Mouse (Mus musculus) urinary bladder, postnatal 14 days (tissue): ENCODE measurements at regions not wholly inside any gene's neighbourhood (a gene's known extent, or its start where the extent isn't known, plus 50 kb on each side); places are given as distances from the start of the nearest gene placed in this dataset.
"Not testable (repeated sequence)": the region's sequence is repeated elsewhere in the genome, so short reads cannot be mapped to it uniquely, and the experiment has no call there.

Source experiments
- DNase-seq: peaks from one replicate; pipeline ENCODE4 v3.0.0; 2021; ENCODE audit warnings: low spot score

DNA sequence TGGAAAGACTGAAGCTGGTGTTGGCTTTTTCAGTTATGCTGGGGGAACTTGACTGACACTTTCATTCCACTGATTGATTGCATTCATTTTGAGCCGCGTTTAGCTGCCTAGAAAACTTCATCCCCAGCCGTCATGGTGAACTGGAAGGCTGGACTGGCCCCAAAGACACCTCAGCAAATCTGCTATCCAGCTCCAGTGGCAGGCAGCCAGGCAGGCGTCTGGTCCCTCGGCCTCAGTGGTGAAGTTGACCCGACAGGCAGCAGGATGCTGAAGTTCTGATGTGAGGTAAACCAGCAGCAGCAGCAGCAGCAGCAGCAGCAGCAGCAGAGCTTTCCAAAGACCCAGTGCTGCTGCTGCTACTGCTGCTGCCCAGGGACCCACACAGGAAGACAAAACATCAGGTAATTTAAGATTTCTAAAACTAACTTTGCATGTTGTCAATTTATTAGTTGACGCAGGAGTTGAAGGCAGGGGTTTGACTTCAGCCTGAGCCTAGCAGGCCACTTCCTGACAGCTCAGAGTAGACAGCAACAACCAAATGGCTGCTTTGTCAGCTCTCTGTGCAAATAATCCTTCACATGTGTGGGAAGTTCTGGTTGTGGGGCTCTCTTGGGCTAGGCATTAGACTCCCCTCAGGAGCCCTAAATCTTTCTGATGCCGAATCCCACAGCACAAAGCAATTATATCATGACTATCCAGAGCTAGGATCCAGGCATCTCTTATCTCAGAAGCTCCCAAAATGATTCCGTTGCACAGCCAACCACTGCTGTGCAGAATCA, 200.4 kb upstream of the Nhs start:
- peak; percentile 4 for DNase-seq

DNA sequence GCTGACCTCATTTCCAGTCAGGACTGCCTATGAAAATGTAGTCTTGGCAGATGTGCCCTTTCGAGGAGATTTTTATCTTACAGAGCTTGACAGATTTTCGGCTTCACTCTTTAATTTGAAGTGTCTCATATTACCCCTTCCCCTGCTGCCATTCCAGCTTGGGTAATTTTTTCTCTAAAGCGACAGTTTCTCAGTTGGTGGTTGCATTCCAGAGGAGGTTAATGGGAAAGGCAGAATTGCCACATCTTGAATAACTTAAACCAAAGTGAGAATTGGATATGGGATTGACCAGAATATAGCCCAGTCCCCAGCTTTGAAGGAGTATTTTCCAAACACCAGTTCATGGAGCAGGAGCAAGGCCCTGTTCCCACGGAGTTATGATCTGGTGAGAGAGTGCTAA, 188.8 kb upstream of the Nhs start:
- no peak for DNase-seq

DNA sequence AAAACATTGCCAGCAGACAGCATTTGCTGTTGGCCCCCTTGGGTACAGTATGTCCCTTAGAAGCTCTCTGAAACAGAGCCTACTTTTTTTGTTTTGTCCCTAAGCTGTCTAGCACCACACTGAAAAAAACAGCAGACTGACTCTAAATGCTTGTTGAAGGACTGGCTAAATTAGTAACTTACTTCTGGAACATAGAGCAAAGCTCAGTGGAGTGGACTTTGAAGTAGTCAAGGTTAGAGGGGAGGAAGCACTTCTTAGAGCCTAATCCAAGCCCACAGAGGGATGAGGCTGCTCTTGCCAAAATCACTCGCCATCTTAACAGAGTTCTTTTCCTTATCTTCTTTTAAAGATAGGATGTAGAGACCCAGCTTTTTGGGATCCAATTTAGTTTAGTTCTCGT, 188.4 kb upstream of the Nhs start:
- no peak for DNase-seq

DNA sequence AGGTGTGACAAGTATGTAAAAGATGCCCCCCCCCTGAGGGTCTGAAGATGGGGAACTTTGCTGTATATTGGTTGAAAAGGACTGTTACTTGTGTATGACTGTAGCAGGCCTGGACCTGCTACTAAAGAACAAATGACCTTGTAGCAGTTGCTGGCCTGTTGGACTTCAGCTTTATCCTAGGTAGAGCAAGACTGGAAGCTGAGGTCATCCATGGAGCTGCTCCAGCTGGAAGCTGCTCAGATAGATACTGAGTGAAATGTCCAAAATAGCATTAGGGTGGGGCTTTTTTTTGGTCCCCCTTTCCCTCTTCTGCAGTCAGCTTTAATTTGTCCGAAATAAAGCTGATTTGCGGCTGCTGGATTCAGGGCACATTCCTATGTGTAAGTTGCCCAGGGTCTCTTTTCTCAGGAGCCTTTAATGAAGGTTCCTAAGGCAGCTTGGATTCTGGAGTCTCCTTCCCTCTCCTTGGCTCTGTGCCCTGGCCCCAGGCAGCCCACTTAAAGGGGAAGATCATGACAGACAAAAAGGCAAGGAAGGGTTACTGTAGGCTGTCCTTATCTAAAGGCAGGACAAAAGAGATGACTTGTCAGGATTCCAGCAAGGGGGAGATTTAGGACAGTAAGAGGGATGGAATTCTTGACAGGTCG, 186.1 kb upstream of the Nhs start:
- DNase-seq: peak; percentile 12

DNA sequence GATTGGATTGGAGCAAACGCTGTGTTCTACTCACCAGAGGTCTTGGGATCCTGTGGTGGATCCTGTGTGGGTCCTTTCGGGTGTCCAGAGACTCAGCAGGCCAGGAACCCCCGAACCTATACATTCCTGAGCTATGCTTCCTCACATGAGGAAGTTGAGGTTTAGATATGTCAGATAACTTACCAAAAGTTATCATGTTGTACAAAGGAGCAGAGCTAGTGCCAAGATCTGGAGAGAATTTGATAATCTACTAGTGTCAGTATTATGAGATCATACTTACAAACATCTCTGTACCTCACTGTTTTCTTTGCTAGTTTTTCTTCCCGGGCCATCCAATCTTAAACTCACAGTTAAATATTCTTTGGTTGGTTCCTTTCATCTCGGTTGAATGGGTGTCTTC, 172.6 kb upstream of the Nhs start:
- no peak for DNase-seq

DNA sequence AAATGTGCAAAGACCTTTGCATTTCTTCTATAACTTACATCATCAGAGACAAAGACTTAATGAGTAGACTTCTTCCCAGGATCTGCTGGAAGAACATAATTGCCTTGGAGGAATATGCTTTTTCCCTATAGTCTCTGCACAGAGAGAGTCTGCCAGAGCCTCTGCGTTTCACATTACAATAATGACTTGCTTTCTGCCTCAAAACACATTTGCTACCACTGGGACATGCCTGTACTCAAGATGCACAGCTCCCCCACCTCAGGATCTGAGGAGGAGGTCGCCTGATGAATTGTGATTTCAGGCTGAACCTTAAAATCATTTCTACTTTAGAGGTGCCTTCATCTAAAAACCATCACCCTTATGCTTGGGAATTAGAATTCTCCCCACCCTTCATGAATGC, 148.1 kb upstream of the Nhs start:
- no peak for DNase-seq

DNA sequence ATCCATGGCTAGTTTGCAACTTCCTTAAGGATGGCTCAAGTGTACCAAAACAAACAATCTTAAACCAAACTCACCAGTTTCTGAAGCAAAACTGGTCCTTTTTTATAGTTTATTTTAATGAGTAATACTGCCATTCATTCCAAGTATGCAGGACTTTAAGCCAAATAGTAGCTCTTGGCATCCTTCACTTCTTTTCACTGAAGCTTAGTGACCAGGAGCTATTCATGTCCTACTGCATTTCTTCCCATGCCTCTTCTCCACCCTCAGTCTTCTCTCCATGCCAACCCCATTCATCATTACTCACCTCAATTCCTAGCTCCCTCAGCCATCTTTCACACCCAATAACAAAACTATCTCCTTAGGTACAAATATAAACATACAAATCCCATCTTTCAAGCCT, 144.6 kb upstream of the Nhs start:
- DNase-seq: no peak

DNA sequence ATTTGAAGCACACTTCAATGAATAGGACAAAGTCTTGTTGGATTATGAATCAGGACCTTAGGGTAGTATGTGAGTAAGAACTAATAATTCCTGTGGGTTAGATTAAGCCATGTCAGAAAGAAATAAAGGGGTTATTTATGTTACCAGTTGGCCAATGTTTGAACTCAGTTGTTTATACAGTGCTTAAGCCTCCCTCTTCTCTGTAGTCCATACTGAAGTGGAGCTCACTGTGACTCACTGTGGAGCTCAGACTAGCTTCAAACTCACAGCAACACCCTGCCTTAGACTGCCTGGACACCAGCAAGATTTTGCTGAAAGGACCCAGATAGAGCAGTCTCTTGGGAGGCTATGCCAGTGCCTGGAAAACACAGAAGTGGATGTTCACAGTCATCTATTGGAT, 143.3 kb upstream of the Nhs start:
- DNase-seq: no peak

DNA sequence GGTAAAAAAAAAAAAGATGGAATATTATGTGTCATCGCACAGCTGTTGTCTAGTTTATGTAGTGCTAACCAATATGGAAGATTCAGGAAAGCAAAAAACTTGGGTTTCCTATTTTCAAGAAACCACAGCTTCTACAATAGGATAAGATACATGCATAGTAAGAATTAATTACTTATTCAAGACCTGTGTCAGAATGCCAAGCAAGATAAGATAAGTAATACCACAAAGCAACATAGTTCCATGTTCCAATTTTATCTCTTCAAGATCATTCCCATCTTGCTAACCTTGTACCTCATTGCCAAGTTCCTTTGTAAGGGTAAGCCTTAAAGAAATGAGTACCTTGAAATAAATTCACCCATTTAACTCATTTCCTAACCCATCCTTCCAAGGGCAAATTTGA, 131.7 kb upstream of the Nhs start:
- no peak for DNase-seq

DNA sequence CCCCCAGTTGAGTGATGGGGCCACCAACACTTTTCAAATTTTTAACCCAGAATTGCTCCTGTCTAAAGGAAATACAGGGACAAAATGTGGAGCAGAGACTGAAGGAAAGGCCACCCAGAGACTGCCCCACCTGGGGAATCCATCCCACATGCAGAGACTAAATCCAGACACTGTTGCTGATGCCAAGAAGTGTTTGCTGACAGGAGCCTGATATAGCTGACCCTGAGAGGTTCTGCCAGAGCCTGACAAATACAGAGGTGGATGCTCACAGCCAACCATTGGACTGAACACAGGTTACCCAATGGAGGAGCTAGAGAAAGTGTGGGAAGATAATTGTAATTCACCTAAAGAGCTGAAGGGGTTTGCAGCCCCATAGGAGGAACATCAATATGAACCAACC, 126.6 kb upstream of the Nhs start:
- DNase-seq: not testable (repeated sequence)

DNA sequence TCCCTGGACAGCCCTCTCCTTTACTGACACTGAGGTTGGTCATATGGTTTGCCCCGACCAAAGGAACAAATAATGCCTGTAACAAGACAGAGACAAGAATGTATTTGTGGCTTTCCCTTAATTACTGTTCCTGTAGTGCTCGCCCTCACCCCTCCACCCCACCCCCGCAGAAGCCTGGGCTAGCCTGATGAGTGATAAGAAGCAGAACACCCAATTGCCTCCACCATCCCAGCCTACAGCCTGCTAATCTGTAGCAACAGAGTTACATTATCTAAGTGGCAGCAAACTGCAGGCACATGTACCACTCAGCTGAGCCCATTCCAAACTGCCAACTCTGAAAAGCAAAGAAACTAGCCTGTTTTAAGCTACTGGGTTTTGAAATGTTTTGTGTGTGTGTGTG, 124.7 kb upstream of the Nhs start:
- DNase-seq: no peak

DNA sequence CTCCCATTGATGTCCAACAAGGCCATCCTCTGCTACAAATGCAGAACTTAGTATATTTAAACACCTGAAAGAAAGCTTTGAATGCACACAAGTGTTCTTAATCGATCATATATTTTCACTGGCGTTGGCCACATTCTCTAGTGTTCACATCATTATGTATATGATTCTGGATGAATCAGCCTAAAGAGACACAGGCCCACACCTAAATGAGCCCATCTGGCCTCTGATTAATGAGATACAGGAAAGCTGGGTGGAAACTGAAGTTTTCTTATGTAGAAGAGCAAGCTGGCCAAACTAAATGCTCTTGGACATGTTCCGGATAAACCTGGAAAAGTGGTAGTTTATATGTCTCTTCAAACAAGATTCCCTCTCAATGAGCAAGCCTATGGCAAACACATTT, 123.2 kb upstream of the Nhs start:
- no peak for DNase-seq

DNA sequence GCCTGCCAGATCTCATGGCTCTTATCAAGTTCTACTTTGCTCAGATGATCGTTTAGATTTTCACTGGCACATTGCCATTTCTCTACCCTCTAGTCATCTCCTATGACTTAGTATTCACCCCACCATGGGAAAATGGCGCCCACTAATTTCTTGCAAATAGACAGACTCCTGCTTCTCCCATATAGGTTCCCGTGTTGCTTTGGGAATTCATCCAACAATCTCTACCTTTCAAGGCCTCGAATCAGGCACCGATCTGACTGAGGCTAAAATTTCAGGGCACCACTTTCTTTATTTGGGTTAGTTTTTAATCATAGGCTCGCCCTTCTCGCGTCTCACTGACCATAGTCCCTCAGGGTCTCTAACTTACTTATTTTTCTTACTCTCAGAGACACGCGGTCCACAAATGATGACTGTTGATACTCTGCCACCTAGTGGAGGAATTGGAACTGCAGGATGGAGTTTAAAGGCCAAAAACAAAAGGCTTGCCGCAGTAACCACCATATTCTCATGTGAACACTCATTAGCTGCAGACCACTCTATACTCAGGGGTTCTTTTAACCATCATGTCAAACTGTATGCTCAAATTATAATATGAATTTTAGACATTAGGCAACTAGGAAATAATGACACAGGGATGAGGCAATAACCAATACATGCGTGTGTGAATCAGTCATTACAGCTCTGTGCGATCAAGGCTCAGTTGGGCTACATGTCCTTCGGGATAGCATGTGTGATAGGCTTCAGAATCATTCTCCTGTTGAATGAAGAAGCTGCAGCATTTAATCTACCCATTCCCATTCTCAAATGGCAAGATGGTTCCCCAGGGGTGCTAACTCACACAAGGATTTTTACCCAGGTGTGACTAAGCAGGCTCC, 119.5 kb upstream of the Nhs start:
- peak; percentile 56 for DNase-seq

DNA sequence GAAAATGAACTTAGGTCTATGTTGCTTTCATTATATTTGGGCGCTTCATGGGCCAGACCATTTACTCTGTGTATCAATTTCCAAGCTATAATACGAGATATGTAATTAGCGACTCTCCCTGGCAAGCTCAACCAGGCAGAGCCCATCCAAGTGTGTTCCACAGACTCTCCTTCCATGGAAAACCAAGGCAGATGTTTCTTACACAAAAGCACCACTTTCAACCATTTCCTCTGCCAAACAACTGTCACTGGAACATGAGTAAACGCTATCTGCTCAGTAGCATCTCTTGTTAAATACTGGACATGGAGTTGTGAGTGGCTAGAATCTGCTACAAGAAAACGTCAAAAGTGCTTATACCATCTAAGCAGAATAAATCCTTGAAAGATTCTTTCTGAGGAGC, 115.1 kb upstream of the Nhs start:
- no peak for DNase-seq

DNA sequence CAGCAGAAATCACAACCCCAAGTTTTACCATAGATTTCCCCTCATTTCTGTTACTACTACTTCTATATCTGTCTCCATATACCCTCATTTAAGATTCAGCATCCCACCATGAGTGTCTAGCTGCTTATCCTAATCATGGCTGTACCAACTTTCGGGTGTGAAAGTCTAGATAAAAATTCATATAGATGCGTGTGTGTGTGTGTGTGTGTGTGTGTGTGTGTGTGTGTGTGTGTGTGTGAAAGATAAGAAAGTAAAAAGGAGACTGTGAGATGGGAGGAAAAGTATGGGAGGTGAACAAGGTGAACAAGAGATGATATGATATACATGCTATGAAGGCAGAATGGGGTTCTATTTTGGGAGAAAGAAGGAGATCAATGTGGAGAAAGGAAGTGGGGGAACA, 111.7 kb upstream of the Nhs start:
- no peak for DNase-seq

DNA sequence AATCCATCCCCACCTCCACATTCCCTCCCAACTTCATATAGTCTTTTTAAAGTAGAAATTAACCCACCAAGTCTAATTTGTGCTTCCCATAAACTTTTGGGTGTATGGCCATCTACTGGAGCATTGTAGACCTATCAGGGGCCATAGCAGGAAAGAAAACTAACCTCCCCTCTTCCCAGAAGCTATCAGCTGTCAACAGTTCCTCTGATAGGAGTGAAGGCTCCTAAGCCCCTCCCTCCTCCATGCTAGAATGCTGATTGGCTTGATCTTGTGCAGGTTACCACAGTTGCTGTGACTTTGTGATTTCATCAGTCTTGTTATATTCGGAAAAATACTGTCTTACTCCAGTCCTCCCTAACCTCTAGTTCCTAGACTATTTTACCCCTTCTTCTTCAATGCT, 109.4 kb upstream of the Nhs start:
- DNase-seq: no peak

DNA sequence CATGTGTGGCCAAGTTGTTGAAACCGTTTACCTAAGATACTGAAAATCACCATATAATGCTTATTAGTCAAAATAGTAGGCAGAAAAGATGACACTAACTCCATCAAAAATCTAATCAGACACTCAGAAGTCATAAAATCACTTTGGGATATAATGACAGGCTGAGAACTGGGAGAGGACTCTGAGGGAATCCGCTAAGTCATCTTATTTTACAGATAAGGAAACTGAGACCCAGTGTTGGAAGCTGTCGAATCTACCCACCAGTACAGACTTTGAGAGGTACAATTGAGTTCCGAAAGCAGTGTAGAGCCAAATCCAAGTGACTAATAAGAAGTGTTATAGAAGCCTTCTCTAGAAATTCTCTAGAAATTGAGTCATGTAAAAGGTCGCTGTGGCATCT, 108.6 kb upstream of the Nhs start:
- DNase-seq: no peak

DNA sequence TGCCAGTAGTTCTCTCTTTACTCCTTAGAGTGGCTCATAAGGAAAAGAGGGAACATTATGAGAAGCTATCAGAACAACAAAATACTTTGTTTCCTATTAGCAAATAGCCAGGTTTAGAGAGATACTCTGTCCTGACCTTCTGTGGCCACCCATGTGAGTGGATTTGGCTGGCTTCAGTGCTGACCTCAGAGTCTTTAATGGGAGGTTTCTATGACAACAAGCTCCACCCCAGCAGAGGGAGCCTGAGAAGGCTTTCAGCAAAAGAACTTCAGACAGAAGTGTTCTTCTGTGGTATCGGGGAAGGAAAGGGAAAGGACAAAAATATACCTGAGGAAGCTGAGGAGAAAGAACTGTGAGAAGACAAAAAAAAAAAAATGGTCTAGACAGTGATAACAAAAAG, 108.1 kb upstream of the Nhs start:
- DNase-seq: peak; percentile 20

DNA sequence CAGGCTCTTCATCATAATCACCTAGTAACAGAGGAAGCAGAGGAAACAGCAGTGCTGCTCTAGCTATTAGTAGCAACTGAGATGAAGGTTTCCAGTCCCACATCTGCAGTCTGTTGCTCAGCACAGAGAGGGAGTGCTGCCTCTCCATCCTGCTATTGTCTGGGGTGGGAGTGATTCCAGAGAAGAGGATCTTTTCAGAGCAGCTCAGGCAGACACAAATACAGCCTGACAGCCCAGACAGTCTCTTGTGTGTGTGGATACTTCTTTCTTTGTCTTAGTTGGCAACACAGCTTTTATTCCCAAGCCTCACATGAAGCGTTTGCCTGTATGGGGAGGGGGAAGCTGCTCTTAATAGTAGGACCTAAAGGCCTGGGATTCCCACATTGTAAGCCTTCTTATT, 107.2 kb upstream of the Nhs start:
- no peak for DNase-seq

DNA sequence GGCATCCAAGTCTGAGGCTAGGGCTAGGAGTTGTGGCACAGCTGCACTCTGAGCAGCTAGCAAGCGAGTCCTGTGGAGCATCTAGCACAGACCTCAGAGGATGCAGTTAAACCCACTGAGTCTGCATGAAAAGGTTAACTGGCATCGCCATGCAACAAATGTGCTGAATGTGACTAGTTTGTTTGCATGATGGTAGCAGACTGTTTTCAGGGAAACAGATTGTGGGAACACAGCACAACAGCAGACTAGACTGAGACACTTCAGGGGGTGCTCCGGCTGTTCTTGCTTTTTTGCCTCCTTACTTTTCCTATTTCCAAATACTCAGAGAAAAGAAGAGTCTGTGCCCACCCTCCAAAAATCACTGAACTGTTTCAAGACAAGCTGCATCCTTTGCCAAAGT, 97.9 kb upstream of the Nhs start:
- no peak for DNase-seq

DNA sequence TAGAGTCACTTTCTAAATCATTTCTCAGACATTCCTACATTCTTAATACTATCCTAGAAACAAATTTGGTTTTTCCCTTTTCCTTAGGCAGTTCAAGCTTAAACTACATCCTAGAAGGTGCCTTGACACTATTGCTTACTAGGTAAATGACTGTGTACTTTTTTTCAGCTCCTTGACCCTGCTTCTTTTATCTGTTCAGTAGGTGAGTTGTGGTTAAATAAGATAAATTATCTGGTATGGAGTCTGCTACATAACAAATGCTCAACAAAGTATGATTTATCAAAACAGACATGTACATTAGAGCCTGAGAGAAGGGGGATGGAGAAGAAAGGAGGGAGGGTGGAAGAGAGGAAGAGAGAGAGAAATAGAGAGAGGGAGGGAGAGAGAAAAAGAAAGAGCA, 96.3 kb upstream of the Nhs start:
- DNase-seq: no peak

DNA sequence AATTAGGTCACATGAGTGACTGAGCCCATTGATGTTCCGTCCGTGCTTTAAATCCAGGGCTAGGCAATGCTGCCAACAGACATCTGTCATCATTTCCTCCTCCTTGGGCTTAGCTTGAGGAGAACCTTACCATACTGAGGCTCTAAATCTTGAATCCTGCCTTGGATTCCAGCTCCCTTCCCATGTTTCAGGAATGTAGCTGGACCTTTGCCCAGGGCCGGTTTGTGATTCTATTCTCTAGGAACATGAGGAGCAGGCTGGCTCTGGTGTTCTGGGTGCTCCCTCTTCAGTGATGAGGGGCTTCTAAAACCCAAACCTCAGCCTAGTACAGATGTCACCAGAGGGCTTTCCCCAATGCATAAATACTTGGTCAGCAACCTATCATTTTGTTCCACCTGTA, 81.8 kb upstream of the Nhs start:
- DNase-seq: peak; percentile 4

DNA sequence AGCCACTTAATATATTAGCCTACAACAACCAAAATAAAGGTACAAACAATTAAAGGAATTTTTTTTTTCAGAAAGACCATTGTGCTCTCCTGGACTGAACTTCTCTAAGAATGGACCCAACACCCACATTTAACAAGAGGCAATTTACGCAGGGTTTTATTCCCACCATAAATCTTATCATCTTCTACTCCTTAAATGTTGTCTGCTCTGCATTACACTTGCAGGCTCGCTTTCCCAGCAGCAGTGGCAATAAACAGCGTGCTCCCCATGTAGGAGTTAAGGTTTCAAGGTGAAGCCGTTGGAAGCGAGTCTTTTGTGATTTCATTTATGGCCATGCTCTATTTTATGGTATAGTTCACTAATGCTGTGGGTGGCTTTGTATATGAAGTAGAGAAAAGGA, 76.0 kb upstream of the Nhs start:
- no peak for DNase-seq
